Mouse (Mus musculus): ENCODE results near the gene Sbpl. TPM values are rescaled to one million over a fixed set of nuclear protein-coding genes. Genes with fewer than 3 reads are reported as not detected.

The Sbpl gene
- polyA plus RNA-seq, 1 experiment, result not detected

DNA sequence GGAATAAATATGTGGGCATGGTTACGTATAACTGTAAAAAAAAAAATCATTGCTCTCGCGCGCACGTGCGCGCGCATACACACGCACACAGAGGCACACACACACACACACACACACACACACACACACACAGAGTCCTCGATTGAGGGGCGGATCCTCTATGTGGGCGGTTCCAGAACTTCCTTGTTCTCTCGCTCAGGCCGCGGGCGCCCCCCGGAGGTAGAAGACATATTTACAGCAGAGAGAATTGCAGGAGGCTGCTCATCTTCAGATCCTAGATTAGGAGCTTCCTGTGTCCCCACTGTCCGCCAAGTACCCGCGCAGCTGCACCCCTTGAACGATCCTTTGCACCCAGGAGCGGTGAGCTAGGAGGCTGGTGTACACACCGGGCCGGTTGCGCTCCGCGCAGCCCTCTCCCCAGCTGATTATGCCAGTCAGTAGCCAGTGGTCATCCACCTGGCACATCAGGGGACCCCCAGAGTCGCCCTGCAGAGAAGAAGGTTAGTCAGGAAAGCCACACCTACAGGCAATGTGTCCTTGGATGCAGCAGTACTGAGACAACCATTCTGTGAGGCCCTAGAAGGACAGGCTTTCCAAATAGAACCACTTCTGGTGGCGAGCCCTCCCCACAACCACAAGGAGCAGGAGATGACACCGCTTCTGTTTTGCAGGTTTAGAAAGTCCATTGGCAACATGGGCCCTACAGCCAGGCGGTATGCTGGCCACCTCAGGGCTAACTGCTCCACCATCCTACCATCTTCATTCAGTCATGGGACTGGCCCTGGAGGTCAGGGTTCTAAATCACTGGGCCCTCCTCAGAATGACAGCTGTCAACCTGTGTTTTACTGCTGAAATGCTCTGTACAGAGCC lies 38.7 kb upstream of the Sbpl start:
- peak; percentile 57 to 78 for DNase-seq (ENCODE audit: low read depth in 1 of 2, low spot score in 2 of 2)
- Histone ChIP-seq H3K27me3 (ENCODE audit: control insufficient read depth, insufficient read depth, low read length) (no peaks in the 10 kb centered on the region), H3K4me1 (ENCODE audit: control insufficient read depth, insufficient read depth, insufficient read length) (0 out of 2 replicates have a peak, but pooled peaks cover 3% of the 10 kb centered on the region), H3K36me3 (ENCODE audit: control insufficient read depth, insufficient read depth, low read length) (no peaks in the 10 kb centered on the region), H3K4me3 (ENCODE audit: extremely low read depth, insufficient read depth, insufficient read length) (no peak overlapping the region), H3K27ac (ENCODE audit: insufficient read depth, low read length) (no peak overlapping the region)
- 13% methylated on average over 31 of the region's 31 CpGs for WGBS
- TF ChIP-seq POLR2A (IDR thresholded peaks at IDR 0.05; ENCODE audit: low read depth, low read length), result no peak
- TF ChIP-seq CTCF (IDR thresholded peaks at IDR 0.05; ENCODE audit: extremely low read depth, insufficient read depth, insufficient read length, insufficient replicate concordance), result peak; percentile 53; the same call in 1 of the 2 replicates

DNA sequence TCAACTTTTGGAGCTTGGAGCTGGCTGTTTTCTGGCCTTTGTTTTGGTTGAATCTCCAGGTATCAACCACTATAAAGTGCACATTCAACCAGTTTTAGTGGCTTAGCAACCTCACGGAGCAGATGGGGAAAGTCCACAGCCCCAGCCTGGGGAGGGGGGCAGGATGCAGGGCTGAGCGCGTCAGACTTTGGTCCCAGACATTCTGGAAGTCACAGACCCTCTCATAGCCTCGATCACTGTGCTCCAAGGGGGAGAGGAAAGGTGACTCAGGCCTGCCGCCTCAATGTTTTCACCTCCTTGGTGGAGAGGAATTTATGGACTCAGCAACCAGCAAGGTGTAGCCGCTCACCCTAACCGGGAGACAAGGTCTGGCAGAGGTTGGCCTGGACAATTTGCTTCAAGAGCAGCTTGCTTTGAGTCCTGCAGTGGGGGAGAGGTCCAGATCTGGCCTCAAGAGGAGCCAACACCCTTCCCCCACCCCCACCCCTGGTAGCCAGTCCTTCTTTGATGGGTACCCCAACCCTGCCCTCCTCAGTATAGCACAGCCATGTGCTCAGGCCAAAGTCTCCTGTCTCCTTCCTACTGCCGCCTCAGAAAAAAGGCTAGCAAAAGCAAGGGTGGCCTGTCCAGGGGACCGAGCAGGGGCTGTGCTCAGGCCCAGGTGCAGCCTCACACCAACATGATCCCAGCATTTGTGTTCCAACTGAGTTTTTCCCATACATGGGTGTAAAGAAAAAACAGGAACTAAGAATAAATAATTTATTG lies 37.9 kb upstream of the Sbpl start:
- TF ChIP-seq POLR2A (IDR thresholded peaks at IDR 0.05; ENCODE audit: low read depth, low read length) (no peak), CTCF (IDR thresholded peaks at IDR 0.05; ENCODE audit: extremely low read depth, insufficient read depth, insufficient read length, insufficient replicate concordance) (no peak)
- DNase-seq (ENCODE audit: low read depth in 1 of 2, low spot score in 2 of 2), result no peak
- H3K4me1 ChIP-seq (ENCODE audit: control insufficient read depth, insufficient read depth, insufficient read length), result 0 out of 2 replicates have a peak, but pooled peaks cover 3% of the 10 kb centered on the region
- 78% methylated on average over 9 of the region's 9 CpGs for WGBS
- no peak overlapping the region for H3K4me3 ChIP-seq (ENCODE audit: extremely low read depth, insufficient read depth, insufficient read length)
- no peaks in the 10 kb centered on the region for H3K27me3 ChIP-seq (ENCODE audit: control insufficient read depth, insufficient read depth, low read length)
- no peak overlapping the region for H3K27ac ChIP-seq (ENCODE audit: insufficient read depth, low read length)
- H3K36me3 ChIP-seq (ENCODE audit: control insufficient read depth, insufficient read depth, low read length), result no peaks in the 10 kb centered on the region

DNA sequence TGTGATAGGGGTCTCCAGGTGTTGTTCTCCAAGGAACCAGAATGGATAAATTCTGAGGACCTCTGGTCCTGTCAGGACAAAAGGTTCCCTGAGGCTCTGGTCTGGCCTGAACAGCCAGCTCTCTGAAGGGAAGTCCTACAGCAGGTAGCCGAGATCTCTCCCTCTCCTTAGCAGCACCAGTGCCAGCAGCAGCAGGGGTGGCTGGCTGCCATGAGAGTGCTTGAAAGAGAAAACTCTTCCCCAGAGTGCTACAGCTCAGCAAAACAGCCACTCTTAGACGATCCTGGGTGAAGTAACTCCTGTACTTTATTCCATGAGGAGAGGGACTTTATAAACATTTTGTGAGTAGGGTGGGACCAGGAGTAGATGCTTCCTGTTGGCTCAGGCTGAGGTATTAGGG lies 34.7 kb upstream of the Sbpl start:
- Histone ChIP-seq H3K27me3 (ENCODE audit: control insufficient read depth, insufficient read depth, low read length) (no peaks in the 10 kb centered on the region), H3K4me1 (ENCODE audit: control insufficient read depth, insufficient read depth, insufficient read length) (0 out of 2 replicates have a peak, but pooled peaks cover 3% of the 10 kb centered on the region), H3K36me3 (ENCODE audit: control insufficient read depth, insufficient read depth, low read length) (no peaks in the 10 kb centered on the region), H3K4me3 (ENCODE audit: extremely low read depth, insufficient read depth, insufficient read length) (no peak overlapping the region), H3K27ac (ENCODE audit: insufficient read depth, low read length) (no peak overlapping the region)
- 44% methylated on average over 2 of the region's 2 CpGs for WGBS
- no peak for TF ChIP-seq CTCF (IDR thresholded peaks at IDR 0.05; ENCODE audit: extremely low read depth, insufficient read depth, insufficient read length, insufficient replicate concordance)
- DNase-seq (ENCODE audit: low read depth in 1 of 2, low spot score in 2 of 2), result no peak

DNA sequence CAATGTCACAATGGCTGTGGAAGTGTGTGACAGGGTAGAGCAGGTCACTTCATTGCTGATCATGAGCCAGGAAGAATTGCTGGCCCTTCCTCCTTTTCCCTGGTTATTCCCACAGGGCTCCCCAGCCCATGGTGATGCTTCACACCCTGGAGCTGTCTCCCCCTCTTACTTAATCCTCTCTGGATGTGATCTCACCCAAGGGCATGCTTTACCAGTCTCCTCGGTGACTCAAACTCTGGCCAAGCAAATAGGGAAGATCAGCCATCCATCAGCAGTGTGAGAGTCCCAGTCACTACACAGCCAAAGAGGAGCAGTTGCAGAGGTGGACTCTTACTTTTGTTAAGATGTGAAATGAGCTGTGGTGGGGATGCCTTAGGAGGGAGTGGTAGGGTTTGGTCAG lies 29.9 kb upstream of the Sbpl start:
- TF ChIP-seq POLR2A (IDR thresholded peaks at IDR 0.05; ENCODE audit: low read depth, low read length) (no peak), CTCF (IDR thresholded peaks at IDR 0.05; ENCODE audit: extremely low read depth, insufficient read depth, insufficient read length, insufficient replicate concordance) (no peak)
- no peak overlapping the region for H3K27ac ChIP-seq (ENCODE audit: insufficient read depth, low read length)
- no peak overlapping the region for H3K4me3 ChIP-seq (ENCODE audit: extremely low read depth, insufficient read depth, insufficient read length)
- H3K36me3 ChIP-seq (ENCODE audit: control insufficient read depth, insufficient read depth, low read length), result no peaks in the 10 kb centered on the region
- 88% methylated on average over 1 of the region's 1 CpGs for WGBS
- H3K27me3 ChIP-seq (ENCODE audit: control insufficient read depth, insufficient read depth, low read length), result no peaks in the 10 kb centered on the region
- no peaks in the 10 kb centered on the region for H3K4me1 ChIP-seq (ENCODE audit: control insufficient read depth, insufficient read depth, insufficient read length)
- no peak for DNase-seq (ENCODE audit: low read depth in 1 of 2, low spot score in 2 of 2)

DNA sequence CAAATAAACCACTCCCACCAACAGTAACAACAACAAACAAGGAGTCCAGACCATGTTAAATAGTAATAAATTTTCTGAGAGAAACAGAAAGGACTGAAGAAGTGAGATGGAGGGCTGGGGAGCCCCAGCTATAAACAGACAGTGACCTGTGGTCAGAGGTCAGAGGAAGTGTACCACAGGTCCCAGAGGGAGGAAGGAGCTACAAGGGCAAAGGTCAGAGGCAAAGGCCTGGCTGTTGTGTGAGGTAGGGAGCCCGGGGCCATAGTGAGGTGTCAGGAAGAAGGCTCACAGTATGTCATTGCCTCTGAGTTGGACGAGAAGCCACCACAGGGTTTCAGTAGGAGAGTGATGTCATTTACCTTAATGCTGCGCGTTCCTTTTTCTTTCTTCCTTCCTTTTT lies 27.8 kb upstream of the Sbpl start:
- H3K27me3 ChIP-seq (ENCODE audit: control insufficient read depth, insufficient read depth, low read length), result no peaks in the 10 kb centered on the region
- no peak overlapping the region for H3K4me3 ChIP-seq (ENCODE audit: extremely low read depth, insufficient read depth, insufficient read length)
- WGBS, result 10% methylated on average over 4 of the region's 4 CpGs
- no peak for DNase-seq (ENCODE audit: low read depth in 1 of 2, low spot score in 2 of 2)
- no peaks in the 10 kb centered on the region for H3K4me1 ChIP-seq (ENCODE audit: control insufficient read depth, insufficient read depth, insufficient read length)
- H3K36me3 ChIP-seq (ENCODE audit: control insufficient read depth, insufficient read depth, low read length), result no peaks in the 10 kb centered on the region
- TF ChIP-seq CTCF (IDR thresholded peaks at IDR 0.05; ENCODE audit: extremely low read depth, insufficient read depth, insufficient read length, insufficient replicate concordance), result no peak
- no peak for TF ChIP-seq POLR2A (IDR thresholded peaks at IDR 0.05; ENCODE audit: low read depth, low read length)
- peak overlapping the region; percentile 31; the same call in 1 of the 2 replicates for H3K27ac ChIP-seq (ENCODE audit: insufficient read depth, low read length)

DNA sequence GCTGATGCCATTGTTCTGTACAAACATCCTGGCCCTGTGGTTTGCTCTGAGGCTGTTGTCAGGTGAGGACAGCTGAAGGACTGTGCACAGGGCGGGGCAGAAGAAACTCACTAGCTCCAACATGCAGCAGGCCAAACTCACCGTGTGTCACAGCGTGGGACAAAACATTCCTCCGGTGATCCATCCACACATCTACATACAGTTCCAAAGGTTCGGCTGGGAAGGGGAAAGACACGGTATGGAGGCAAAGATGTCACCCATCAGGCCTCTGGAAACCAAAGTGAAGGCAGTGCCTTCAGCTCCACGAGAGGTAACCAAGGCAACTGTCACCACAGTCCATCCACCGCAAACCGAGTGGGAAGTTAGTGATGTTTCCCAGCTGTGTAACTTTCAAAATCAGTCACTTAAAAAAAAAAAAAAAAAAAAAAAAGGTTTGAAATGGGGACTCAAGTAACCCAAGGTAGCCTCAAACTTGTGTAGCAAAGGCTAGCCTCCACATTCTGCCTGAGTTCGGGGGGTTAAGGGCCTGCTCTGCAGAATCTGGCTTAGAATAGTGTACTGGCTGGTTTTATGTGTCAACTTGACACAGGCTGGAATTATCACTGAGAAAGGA lies 25.3 kb upstream of the Sbpl start, which contains the start of gene Prss30:
TSS of gene Prss30 (minus strand) at position 270 of the 613 bp plus-strand sequence.
- Histone ChIP-seq H3K27me3 (ENCODE audit: control insufficient read depth, insufficient read depth, low read length) (no peaks in the 10 kb centered on the region), H3K36me3 (ENCODE audit: control insufficient read depth, insufficient read depth, low read length) (no peaks in the 10 kb centered on the region), H3K27ac (ENCODE audit: insufficient read depth, low read length) (peak within 1 kb of the TSS; percentile 79), H3K4me3 (ENCODE audit: extremely low read depth, insufficient read depth, insufficient read length) (peak within 1 kb of the TSS; percentile 33; the same call in 1 of the 2 replicates), H3K4me1 (ENCODE audit: control insufficient read depth, insufficient read depth, insufficient read length) (no peaks in the 10 kb centered on the region)
- 47% methylated on average over 10 of the region's 10 CpGs for WGBS
- TF ChIP-seq POLR2A (IDR thresholded peaks at IDR 0.05; ENCODE audit: low read depth, low read length) (no peak), CTCF (IDR thresholded peaks at IDR 0.05; ENCODE audit: extremely low read depth, insufficient read depth, insufficient read length, insufficient replicate concordance) (no peak)
- DNase-seq (ENCODE audit: low read depth in 1 of 2, low spot score in 2 of 2), result no peak

Measured in spleen, adult 2 months (tissue).